Mouse (Mus musculus) lung, postnatal 25 days (tissue): ENCODE data around the gene Tmprss7.

ENCODE experiments used
- DNase-seq: peaks from one replicate; pipeline ENCODE4 v3.0.0; 2022; ENCODE audit warnings: low spot score

The Tmprss7 gene

DNA sequence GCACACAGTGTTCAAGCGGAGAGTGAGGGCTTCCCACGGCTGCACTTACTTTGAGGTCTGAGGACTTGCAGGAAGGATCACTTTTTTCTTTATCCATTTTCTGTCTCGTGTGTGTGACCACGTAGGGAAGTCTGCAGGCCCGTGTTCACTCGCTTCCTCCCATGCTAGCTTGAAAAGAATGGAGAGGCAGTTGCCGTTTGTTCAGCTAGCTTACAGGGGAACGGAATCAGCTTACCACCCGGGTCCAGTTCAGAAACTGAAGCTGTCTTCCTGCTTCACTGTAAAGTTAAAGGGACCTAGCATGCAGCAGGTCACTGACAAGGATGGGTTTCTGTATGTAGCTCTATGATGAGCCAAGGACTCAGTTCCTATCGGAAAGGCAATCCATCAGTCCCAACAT, at the start of gene Tmprss7:
TSS of gene Tmprss7 (minus strand) at position 101 of the 400 bp plus-strand sequence.
- DNase-seq: no peak

DNA sequence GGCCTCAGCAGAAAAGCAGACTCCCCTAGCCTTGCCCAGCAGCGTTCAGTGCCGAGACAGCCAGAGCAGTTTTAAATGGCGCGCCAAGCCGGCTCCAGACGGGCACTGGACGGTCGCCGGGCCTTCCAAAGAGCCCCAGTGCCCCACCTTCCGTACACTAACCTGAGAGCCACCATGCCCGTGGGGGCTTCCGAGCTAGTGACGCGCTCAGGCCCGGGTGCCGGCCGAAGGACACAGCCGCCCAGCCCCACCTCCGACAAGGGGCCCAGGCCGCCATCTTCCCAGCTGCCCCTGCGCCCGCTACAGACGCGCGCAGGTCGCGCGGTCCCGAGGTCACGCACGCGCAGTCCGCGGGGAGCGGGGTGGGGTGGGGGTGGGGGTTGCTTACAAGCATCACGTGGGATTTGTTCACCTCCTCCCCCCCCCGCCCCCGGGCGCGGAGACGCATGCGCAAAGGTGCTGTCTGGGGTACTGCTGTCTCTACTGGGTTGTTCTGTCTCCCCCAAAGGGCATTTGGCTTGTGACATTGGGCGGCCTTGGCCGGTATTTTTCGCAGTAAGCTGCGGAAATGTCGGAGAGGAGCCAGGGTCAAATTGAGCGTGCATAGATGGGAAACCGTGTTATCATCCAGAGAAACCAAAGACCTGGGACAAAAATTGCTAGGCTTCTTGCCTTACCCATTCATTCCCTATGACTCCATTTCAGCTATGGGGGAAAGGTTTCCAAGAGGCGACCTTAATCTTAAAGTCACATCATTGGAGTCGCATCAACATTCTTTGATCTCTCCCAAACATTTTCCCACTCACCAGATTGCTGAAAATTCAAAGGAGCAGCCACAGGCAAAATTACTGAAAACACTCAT, 49.4 kb upstream of the Tmprss7 start, which contains the start of gene Abhd10:
TSS of gene Abhd10 (minus strand) at position 341 of the 862 bp plus-strand sequence.
- DNase-seq: peak; percentile 92

DNA sequence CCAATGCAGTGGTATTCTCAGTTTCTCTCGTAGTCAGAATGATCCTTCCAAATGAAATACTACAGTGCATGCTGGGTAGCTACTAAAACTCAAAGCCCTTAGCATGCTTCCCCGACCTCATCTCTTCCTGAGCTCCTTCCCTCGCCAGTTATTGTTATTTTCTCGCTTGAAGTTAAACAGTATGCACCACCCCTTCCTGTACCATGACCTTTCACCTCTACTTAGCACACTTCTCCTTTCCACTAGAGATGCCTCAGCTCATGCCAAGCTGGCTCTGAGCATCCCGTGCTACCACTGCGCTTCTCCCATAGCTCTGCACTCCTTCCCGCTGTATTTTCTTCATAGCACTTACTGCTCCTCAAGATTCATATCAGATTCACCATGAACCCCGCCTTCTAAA, 44.4 kb upstream of the Tmprss7 start:
- DNase-seq: no peak

GRCm38 (mm10) chr16:45736724-45737123, 43.3 kb upstream of the Tmprss7 start:
- no peak for DNase-seq

DNA sequence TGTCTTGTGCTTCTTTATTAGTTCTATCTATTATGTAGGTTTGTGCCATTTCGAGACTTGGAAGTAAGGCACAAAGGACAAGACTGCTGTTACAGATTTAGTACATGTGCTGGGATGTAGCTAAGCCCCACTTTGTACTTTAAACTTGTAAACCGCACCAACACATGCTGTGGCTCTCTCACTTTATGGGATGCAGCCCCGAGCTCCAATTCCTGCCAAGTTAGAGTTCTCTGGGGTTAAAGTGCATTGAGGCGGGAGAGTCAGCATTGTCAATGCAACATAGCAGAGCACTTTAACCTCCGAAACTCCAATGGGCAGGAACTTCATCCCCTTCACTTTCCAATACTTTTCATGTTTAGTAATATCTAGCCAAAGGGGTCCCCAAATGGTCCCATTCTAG, 35.7 kb upstream of the Tmprss7 start:
- DNase-seq: no peak

- DNase-seq: no peak
Observed at GRCm38 (mm10) chr16:45724742-45725102, 31.3 kb upstream of the Tmprss7 start.

- no peak for DNase-seq
Observed at GRCm38 (mm10) chr16:45724061-45724741, 30.7 kb upstream of the Tmprss7 start, which contains the start of gene Tagln3. TSS of gene Tagln3 (minus strand) at chr16:45724608.

DNA sequence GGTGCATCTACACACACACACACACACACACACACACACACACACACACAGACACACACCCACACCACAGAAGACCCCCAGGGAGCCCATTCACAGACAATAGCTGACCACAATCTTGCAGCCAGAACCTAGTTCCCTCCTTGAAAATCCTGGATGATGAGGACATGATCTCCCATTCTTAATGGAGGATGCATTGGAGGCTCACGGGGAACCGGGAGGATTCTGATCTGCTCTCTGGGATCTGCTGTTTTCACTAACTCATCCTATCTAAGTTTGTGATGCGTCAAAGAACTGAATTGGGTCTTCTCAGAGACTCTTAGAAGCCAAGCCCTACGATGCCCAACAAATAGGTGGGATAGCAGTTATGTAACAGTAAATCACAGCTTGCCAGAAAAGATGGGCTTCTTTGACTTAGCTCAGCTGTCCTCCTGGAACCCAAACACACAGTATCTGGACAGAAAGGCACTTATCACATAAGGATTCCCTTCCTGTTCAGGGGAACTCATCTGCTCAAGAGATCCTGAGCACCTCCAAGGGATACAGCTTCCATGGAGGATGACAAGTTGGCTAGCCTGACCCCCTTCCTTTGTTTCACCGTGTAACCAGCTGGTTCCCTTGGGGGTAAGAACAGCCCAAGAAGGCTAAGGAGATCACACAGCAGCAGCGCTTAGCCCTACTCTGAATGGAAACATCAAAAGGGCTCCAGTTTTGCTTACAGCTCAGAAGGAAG, 29.9 kb upstream of the Tmprss7 start:
- no peak for DNase-seq

GRCm38 (mm10) chr16:45722460-45722951, 29.0 kb upstream of the Tmprss7 start:
- no peak for DNase-seq

DNA sequence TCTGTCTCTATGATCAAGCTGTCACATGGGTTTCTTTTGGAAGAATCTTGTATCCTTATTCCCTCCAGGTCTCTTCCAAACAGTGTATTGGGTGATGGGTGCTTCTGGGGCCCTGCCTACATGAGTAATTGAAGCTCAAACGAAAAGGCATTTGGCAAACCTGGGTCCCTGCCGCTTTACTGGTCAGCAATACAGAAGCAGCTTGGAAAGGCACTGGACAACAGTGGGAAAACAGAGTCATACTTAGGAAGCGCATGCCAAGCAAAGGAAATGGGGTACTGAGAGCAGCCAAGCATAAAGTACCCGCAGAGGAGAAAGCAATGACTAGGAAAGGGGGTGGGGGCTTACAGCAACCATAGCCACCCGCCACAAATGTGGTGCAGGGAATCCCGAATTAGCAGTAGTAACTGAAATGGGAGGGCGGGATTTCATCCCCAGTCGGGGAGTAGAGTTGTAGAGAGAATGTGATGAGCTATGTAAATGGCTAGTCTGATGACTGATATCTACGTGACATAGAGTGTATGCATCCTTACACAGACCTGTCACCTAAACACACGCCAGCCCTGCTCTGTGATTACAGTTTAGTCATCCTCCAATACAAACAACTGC, 26.7 kb upstream of the Tmprss7 start:
- no peak for DNase-seq

DNA sequence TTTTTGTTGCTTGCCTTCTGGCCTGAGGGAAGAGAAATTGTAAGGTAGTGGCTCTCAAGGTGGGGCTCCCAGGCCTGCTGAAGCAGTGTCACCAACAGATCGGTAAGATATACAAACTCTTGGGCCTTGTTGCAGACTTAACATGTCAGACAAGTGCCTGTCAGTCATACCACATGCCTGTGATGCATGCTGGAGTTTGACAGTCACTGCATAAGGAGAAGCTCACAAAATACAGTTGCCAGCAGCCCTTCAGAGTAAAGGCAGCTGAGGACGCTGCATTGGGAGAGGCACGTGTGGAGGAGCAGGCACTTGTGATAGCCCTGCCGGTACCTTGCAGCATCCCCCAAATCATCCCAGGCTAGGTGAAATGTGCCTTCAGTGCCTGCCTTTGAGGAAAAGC, 24.8 kb upstream of the Tmprss7 start:
- no peak for DNase-seq

- no peak for DNase-seq
Observed at GRCm38 (mm10) chr16:45714489-45715150, 21.2 kb upstream of the Tmprss7 start.

- DNase-seq: no peak
Observed at GRCm38 (mm10) chr16:45713878-45714277, 20.4 kb upstream of the Tmprss7 start.

DNA sequence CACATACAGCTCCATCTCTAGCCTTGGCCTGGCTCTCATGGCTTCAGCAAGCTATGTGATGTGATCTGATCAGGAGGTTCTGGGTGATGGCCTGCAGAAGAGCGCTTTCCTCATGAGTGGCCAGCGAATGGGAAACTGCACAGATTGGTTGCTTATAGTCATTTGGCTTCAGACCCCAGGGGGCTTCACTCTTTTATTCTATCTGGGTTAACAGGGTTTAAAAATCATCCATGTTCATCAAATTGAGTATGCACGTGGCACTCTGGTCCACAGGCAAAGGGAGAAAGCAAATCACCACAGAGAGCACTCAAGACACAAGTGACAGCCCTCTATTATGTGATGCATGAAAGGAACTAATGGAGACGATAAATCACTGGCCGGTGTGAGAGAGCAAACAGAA, 19.8 kb upstream of the Tmprss7 start:
- no peak for DNase-seq

GRCm38 (mm10) chr16:45711263-45711662, 17.8 kb upstream of the Tmprss7 start:
- no peak for DNase-seq

- no peak for DNase-seq
Observed at GRCm38 (mm10) chr16:45699301-45699700, 5.8 kb upstream of the Tmprss7 start.

- DNase-seq: no peak
Observed at GRCm38 (mm10) chr16:45697996-45698395, 4.5 kb upstream of the Tmprss7 start.

DNA sequence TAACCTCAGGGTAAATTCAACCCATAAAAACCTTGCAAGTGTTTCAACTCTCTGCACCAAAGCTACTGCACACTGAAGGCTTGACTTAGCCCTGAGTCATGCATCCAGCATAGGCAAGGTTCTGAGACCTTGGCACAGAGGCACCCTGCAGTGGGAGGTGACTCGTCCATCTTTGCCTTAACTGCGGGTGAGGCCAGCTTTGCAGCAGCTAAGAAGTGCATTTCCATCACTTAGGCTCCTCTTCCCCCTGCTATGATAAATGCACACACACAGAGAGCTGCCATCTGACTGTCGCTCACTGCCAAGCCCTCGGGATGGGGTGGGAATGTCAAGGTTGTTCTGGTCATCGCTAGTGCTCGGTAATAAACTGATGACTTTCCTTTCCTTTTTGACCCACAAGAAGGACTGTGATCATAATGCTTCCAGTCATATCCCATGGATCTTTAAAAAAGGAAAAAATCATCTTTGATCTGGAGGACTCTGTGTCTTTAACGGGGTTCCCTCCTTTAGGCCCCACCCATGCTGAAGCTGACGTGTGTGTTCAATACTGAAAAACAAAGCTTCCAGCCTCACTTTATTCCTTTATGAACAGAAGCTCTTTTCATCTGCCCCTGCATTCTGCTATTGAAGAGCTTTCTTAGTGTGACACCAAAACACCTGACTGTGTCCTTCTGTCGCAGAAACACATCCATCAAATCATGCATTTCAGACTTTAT, 2.1 kb upstream of the Tmprss7 start:
- DNase-seq: no peak

DNA sequence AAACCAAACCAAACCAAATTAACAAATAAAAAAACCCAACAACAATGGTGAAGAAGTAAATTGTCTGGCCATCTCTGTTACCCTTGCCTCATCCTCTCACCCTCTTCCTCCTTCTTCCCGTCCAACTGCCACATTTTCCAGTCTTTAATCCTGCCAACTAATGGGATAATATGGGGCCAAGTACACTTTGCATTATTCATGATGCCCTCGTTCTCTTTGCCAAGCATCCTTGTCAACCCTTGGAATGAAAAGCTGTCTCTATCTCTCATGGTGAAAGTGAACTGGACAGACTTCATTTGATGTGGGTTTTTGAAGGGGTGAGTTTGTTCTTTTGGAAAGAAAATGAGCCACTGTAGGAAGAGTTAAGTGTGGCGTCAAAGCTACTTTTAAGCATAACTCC, 607 bp downstream of the Tmprss7 start:
- no peak for DNase-seq

GRCm38 (mm10) chr16:45690178-45690577, 3.3 kb downstream of the Tmprss7 start:
- no peak for DNase-seq

DNA sequence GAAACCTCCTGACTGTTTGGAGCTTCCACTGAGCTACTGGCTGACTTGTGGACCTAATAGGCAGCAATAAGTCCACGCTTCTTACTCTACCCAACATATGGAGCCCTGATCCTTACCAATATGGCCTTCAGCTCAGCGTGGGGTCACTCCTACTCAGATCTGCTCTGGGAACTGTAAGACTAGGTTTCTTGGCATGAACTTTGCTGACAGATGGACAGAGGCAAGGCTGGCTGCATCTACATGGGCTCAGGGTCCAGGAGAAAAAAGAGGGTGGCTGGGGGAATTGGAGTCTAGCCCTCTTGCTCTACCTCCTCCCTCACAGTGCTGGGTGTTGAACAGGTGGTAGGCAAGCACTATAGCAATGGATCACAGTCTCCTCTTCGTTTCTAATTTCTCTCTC, 6.6 kb downstream of the Tmprss7 start:
- DNase-seq: no peak
